Mouse (Mus musculus): ENCODE results near the gene Fntb. TPM values are rescaled to one million over a fixed set of nuclear protein-coding genes. Genes with fewer than 3 reads are reported as not detected.
A peak's percentile ranks its signal among the peaks of the same experiment; 100 is the strongest.

Gene Fntb
- total RNA-seq, 2 experiments from 2014 or later, result 11.0 to 15.6 TPM

DNA sequence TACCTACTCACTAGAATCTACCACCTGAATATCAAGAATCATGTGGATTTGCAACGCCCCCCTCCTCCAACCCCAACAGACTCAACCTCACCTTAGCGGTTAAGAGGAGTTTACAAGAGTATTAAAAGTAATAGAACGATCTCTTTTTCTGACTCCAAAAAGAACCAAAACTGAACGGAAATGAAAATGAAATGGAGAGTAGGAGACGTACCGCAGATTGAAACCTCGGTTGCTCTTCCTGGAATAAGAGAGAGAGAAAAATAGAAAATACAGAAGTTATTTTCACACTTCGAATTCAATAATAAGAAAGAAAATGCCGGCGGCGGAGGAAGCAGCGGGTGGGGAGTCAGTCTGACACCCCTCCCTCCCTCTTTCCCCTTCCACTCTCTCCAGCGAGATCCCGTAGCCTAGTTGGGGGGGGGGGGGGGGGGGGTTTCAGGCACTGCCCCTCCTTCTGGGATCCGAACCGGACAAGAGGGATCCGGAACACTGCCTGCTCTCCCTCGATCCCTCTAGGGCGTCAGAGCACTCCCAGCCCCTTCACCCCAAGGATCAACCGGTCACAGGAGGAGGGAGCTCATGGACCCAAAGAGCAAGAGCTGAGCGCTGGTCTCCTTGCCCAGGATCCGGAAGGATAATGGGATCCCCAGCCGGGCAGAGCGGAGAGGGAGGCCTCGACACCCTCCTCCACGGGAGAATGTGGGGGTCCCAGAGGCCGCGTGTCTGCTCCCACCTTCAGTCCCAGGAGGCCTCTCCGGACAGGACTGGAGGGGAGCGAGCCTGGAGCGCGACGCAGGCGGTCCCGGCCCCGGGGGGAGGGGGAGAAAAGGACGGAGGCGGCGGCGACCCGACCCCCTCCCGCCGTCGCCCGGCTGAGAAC lies 195.9 kb downstream of the Fntb start:
- DNase-seq, result no peak

DNA sequence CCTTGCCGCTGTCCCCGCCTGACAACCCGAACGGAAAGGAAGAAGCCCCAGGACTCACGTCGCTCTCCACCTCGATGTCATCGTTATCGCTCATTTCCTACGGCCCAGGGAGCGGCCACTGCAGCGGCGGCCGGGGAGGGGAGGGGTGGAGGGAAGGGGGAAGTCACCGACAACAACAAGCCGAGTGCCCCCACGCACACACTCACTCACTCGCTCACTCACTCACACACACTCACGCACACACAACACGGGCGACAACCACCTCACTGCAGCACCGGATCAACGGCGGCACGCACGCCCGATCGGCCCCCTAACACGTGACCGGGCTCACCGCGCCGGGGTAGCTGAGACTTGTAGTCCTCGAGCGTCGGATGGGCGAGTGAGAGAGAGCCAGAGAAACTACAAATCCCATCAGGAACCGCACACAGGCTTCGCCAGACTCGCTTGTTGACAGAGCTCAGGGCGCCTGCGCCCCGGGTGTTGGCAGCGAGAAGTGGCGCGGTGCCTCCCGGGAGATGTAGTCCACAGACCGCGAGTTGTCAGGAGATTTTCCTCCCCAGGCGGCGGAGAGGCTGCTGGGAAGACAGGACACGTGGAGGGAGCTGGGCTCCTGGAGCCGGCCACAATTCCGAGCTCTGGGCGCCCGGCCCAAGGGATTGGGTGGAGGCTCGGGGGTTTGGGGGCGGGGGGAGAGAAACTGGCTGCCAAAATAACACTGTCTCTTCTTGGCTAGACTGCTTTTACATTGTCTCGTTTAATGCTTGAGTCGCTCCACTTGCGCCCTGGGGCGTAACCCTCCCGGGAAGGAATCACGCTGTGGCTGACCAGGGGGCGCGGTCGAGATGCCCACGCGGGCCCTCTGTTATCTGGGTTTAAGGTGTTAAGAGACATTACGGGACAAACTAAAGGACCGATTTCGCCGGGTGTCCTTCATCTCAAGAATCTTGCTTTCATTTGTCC lies 196.8 kb downstream of the Fntb start, which contains the start of gene Max:
TSS of gene Max (minus strand) at position 270 of the 960 bp plus-strand sequence.
- DNase-seq, result peak; percentile 99 to 100

DNA sequence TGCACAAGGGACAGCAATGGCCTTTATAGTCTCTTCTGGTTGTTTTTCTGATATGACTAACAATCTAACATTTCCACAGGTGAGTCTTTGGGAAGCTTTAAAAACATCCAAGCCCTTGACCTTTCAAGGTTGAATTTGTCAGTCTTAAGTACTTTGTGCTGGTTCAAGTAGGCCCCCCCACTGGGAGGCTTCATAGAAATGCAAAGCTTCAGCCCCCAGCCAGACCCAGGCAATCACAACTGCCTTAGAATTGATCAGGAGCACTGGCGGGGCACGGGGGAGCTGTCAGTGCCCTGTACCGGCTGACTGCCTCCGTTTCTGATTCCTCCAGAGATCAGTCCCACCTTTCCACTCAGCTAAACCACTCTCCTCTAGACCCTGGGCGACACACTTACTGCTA lies 199.7 kb downstream of the Fntb start:
- no peak for DNase-seq

DNA sequence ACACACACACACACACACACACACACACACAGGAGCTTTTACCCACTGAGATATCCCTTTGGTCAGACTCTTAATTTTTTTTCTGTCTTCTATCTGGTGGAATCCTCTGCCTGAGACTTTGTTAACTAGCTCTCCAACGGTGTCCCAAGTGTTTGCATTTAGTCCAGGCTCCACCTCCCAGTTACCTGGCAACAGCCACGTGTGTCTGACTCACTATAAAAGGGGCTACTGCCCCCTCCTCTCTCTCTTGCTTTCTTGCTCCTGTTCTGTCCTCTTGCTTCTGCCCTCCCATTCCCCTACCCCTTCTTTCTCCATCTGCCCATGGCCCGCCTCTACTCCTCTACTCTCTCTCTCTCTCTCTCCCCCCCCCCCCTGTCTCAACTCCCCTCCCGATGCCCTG lies 200.5 kb downstream of the Fntb start:
- DNase-seq, result no peak

Other genes starting within 250 kb of the Fntb start
- gene Plekhg3, start 234.7 kb upstream of the Fntb start, total RNA-seq (2021), result 10 to 100 TPM; 10.6 to 11.4 TPM
- 10 to 100 TPM; 85.1 to 89.0 TPM for gene Sptb, start 55.0 kb upstream of the Fntb start, total RNA-seq (2021)
- 10 to 100 TPM; 91.6 to 92.1 TPM for gene Churc1, start 51 bp upstream of the Fntb start, total RNA-seq (2021)
- under 1 TPM in 1 of 2 experiments, not detected in 1; 0.80 TPM for gene Gpx2, start 30.0 kb downstream of the Fntb start, total RNA-seq (2021)
- under 1 TPM; 0.42 to 0.62 TPM for gene Rab15, start 57.3 kb downstream of the Fntb start, total RNA-seq (2021)
- 10 to 100 TPM; 61.4 to 70.4 TPM for gene Max, start 196.6 kb downstream of the Fntb start, total RNA-seq (2021)